Mouse (Mus musculus): ENCODE measurements around the gene Cd5l.
"Not testable (repeated sequence)": the region's sequence is repeated elsewhere in the genome, so short reads cannot be mapped to it uniquely, and the experiment has no call there.

The Cd5l gene

DNA sequence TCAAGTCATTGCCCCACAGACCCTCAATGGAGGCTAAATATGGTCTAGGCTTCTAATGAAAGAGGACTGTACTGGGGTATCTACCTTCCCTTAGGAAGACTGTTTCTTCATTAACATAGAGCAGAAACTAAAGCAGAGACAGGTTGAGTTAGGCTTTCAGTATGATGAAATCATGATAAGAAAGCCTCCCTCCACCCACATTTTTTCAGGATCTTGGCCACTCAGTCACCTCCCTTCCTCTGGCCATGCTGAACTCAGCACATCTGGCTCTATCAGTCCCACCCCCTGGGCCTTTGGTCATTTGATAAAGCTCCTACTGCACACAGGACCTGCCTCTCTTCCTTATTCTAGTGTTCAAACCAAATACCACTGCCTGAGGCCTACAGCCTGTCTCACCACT is at the start of gene Cd5l:
Cd5l (plus strand) TSS at position 301 of the 400 bp plus-strand sequence.
- DNase-seq = no peak

DNA sequence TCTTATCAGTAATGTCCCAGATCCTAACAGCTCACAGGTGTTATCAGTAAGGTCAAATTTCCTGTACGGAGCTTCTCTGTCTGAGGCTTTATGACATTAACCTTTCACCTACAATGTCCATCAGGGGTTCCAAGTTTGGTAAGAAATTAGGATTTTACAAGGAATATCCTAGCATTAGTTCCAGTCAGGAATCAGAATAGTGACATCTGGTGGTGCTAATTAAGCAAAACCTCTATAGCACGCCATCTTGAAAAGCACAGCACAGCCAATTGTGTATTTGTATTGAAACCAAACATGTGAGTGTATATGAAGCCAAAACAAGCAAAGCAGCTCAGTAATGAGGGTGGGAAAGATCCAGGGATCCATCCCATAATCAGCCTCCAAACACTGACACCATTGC is 47.8 kb upstream of the Cd5l start:
- no peak for DNase-seq

DNA sequence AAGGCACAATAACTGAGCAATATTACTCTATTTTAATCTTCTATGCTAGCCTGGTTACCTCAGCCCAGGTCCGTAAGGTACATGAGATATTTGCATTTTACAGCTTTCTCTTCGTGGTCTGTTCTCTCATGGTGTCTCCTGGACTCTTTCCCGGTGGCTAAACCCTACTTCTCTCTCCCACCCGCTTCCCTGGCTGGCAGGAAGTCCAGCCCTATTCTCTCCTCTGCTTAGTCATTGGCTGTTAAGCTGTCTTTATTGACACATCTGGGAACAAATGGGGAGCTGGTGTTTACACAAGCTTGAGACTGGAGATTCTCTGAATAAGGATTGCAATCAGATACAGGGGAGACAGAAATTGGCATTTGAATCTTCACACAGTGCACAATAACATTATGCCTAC is 35.1 kb upstream of the Cd5l start:
- DNase-seq = no peak

DNA sequence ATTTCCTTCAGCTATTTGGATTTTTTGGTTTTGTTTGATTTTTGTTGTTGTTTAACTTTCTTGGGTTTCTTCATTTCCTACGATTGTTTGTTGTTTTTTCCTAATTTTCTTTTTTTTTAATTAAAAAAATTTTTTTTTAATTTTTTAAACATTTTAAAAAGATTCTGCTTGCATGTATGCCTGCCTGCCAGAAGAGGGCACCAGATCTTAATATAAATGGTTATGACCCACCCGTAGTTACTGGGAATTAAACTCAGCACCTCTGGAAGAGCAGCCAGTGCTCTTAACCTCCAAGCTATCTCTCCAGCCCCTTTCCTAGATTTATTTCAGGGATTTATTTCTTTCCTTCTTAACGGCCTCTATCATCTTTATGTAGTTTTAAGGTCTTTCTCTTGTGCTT is 33.9 kb upstream of the Cd5l start:
- DNase-seq = no peak

DNA sequence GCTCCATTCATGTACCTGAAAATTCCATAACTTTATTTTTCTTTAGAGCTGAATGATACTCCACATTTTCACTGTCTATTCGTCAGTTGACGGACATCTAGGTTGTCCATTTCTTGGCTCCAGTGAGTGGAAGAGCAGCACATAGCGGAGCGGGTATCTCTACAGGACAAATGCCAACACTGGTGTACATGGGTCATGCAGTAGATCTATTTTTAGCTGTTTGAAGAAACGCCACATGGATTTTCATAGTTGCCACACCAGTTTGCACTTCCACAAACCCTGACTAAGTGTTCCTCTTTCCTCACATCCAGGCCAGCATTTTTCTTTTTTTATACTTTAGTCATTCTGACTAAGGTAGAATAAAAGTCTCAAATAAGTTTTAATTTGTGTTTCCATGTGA is 19.8 kb upstream of the Cd5l start:
- DNase-seq = no peak

DNA sequence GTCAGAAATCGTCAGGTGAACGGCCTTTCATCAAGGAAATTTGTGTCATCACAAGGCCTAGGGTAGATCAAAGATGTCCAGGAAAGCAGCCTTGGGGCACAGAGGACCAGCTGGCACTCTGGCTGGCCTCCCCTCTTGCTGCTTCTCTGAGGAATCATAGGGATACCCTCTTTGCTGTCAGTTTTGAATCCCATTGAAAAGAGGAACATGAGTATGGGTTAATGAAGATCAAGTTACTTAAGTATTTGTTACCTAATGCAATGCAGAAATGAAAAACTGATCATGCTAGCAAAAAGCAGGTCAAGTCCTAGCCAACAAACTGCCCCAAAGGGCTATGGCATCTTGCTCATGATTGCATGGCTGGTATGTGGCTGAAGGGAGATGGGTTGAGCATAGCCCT is 6.7 kb upstream of the Cd5l start:
- not testable (repeated sequence) for DNase-seq

DNA sequence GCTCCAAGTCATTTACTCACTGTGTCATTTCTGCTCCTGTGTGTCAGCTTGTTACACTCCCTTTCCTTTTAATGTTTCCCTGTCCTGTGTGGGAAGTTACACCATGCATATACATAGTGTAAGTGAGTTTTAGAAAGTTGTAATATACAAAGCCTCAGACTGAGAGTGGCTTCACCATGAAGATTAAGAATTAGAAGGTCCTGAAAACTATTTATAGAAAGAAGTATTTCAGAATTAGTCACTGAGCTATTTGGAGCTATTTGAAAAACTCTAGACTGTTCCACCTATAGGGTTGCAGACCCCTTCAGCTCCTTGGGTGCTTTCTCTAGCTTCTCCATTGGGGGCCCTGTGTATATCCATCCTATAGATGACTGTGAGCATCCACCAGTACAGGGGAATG is 1.5 kb downstream of the Cd5l start:
- DNase-seq = no peak

DNA sequence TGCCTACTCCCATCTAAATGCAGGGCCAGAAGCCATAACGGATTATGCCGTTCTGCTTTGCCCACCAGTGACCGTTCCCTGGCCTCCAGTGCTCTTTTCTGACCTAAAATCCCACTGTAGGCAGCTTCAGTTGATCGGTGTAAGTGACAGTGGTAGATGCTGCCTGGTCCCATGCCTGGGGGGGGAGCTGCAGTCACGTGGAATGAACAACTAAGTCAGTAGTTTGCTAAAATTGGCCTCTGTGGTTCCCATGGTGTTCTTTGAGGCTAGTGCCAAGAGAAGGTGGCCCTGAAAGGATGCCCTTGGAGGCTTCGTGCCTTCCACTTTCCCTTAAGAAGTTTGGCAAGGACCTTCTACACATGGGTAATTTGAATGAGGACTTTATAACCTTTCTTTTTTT is 2.8 kb downstream of the Cd5l start:
- no peak for DNase-seq

- DNase-seq = no peak
These were observed 8.0 kb downstream of the Cd5l start for GRCm38 (mm10) chr3:87365691-87366090.

DNA sequence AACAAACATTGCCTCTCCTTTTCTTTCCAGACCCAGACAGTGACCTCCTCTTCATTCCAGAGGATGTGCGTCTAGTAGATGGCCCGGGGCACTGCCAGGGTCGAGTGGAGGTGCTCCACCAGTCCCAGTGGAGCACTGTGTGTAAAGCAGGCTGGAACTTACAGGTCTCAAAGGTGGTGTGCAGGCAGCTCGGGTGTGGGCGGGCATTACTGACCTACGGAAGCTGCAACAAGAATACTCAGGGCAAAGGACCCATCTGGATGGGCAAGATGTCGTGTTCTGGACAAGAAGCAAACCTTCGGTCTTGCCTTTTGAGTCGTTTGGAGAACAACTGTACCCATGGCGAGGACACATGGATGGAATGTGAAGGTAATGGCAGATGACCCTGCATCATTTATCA is 9.8 kb downstream of the Cd5l start:
- DNase-seq = no peak

GRCm38 (mm10) chr3:87369181-87369580 is 11.5 kb downstream of the Cd5l start:
- DNase-seq = no peak

DNA sequence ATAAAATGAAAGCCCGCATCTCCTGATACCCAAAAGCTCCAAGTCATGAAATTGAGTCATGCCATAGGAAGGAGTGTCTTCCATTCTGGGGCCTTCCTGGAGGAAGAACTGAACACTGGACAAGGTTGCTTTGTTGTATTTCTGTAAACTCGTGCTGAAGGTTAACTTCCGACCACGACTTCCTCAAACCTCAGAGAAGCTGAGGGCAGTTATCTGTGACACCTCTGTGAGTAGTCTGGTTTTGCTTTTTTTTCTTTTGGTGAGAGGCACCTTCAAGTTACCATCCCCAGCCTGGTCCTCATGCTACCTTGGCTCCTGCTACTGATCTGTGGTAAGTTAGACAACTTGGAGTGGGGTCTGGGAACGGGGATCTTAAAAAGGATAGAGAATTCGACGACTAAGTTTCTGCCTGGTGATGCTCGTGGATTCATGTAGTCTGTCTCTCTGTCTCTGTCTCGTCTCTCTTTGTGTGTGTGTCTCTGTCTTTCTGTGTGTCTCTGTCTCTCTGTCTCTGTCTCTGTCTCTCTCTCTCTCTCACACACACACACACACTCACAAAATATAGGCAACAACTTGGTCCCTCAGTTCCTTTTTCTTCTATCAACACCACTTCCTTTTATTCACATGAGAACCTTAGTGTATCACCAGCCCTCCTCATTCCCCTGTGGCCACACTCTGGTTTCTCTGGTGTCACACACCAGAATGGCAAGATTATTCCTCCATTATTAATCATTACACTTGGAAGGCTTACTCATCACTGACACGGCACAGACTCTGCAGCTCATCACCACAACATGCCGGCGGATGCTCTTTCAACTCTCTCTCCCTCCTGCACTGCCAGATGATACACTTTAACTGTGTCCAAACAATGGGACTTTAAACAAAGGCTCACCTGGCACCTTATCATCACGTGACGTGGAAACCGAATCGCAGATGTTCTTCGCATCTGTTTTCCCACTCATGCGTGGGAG is 18.8 kb downstream of the Cd5l start, which contains the start of gene Fcrl1:
Fcrl1 (plus strand) TSS at position 193 of the 971 bp plus-strand sequence.
- DNase-seq = no peak

GRCm38 (mm10) chr3:87377228-87377627 is 19.5 kb downstream of the Cd5l start:
- DNase-seq = peak in 1 of 2 experiments; percentile 11

- DNase-seq = no peak
These were observed 20.0 kb downstream of the Cd5l start for GRCm38 (mm10) chr3:87377719-87378118.

DNA sequence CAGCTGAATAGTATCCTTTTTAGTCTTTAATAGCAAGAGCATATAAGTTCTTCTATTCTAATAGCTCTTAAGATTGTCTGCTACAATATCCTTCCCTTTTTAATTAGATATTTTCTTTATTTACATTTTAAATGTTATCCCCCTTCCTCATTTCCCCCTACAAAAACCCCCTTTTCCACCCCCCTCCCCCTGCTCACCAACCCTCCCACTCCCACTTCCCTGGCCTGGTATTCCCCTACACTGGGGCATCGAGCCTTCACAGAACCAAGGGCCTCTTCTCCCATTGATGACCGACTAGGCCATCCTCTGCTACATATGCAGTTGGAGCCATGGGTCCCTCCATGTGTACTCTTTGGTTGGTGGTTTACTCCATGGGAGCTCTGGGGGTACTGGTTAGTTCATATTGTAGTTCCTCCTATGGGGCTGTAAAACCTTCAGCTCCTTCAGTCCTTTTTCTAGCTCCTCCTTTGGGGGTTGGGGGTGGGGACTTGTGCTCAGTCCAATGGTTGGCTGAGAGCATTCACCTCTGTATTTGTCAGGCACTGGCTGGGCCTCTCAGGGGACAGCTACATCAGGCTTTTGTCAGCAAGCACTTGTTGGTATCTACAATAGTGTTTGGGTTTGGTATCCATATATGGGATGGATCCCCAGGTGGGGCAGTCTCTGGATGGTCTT is 22.1 kb downstream of the Cd5l start:
- DNase-seq = not testable (repeated sequence)

GRCm38 (mm10) chr3:87381806-87382712 is 24.4 kb downstream of the Cd5l start:
- DNase-seq = no peak

DNA sequence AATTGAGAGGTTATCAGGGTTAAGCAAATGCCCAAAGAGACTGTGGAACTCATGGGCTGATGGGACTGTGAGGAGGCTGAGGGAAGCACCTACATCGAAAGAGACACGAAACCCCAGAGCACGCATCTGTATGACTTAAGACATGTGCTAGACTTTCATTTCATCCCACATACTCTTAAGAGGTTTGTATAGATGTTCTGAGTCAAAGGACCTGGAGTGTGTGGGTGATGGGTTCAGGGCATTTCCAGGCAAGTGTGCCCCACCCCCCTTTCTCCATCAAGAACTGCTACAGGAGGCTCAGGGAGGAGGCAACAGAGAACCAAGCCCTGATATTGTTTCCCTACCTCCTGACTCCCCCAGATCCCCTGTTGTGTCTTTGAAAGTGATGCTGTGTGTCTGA is 25.6 kb downstream of the Cd5l start:
- no peak for DNase-seq

DNA sequence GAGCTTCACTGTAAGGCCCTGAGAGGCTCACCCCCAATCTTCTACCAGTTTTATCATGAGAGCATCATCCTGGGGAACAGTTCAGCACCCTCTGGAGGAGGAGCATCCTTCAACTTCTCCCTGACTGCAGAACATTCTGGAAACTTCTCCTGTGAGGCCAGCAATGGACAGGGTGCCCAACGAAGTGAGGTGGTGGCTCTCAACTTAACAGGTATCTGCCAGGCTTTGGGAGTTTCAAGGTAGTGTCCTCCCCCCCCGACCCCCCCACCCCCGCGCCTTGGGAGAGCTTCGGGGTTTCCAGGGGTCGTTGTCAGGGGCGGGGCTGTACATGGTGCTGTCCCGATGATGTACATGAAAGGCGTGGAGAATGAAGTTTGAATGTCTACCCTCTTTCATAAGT is 27.4 kb downstream of the Cd5l start:
- DNase-seq = no peak

DNA sequence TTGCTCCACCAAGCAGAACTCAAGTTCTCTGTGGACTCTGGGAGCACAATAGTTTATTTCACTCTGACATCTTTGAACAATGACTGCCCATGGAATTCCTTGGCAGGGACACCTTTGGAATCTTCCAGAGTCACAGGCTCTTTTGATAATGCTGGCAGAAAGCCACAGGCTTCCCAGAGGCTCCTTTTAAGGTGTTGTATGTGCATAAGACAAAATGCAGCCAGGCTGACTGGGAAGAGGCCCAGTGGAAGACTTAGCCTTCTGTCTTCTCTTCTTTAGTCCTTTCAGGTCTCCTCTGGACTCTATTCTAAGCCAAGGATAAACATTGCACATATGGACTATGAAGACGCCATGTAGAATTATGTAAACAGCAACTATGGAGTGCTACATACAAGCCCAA is 33.3 kb downstream of the Cd5l start:
- DNase-seq = no peak

- DNase-seq = no peak
These were observed 41.1 kb downstream of the Cd5l start for GRCm38 (mm10) chr3:87398809-87399208.

GRCm38 (mm10) chr3:87399906-87400305 is 42.2 kb downstream of the Cd5l start:
- no peak for DNase-seq

DNA sequence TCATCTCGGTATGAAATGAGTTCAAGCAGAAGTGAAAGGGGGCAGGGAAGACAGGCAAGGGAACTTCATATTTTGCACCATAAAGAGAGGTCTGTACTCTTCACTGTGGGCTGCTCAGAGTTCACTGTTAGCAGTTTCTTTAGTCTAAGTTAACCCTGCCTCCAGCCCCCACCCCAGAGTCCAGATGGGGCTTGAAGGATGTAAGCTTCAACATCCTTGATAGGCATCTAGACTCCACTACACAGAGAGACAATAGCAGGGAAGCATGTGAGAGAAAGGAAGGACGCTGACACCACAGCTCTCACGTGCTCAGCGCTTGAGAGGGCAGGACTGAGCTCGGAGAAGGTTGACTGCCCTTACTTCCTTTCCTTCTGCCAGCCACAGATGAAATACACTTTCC is 43.6 kb downstream of the Cd5l start:
- DNase-seq = peak in 1 of 2 experiments; percentile 22

DNA sequence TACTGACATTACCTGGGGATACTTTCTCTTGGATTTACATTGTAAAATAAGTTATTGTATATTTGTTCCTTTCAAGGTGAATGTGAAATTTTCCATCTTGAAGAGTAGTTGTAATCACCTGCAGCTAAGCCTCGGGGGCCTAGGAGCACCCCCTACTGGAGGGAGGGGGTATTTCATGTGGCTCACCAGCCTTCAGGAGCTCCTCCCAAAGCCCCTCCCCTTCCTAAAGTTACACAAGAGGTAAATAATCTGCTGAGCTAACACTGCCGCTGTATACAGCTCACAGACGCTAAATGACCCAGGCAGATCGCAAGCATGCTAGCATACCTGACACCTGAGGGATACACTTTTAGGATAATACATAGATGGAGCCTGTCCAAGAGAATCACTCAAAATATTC is 50.5 kb downstream of the Cd5l start:
- peak; percentile 21 to 38 for DNase-seq
